Mouse (Mus musculus) olfactory bulb, adult 2 months (tissue): ENCODE data around the gene Gm10097. TPM values are rescaled to one million over a fixed set of nuclear protein-coding genes. Genes with fewer than 3 reads are reported as not detected.

Experiments used
- H3K27ac ChIP-seq: fragments of 200-500 bp; 2 replicates; pipeline ENCODE4 v1.5.1; 2012; ENCODE audit warnings: low read depth, low read length; ENCODE audit not compliant: insufficient read depth
- H3K4me1 ChIP-seq: fragments of 200-500 bp; 2 replicates; pipeline ENCODE4 v1.6.1; 2012; ENCODE audit warnings: low read length; ENCODE audit not compliant: control insufficient read depth, insufficient read depth
- H3K4me3 ChIP-seq: fragments of 200-500 bp; 2 replicates; pipeline ENCODE4 v1.5.1; 2012; ENCODE audit warnings: mild to moderate bottlenecking, low read depth, low read length, moderate library complexity; ENCODE audit not compliant: insufficient read depth
- CTCF ChIP-seq: fragments of 200-500 bp; IDR thresholded peaks from 2 replicates; pipeline ENCODE4 v1.5.1; 2012; ENCODE audit warnings: low read depth, mild to moderate bottlenecking, low read length, moderate library complexity; ENCODE audit not compliant: insufficient read depth
- POLR2A ChIP-seq: fragments of 200-500 bp; IDR thresholded peaks from 2 replicates; pipeline ENCODE4 v1.6.1; 2012; ENCODE audit warnings: mild to moderate bottlenecking, low read depth, low read length, moderate library complexity; ENCODE audit not compliant: insufficient read depth
- WGBS: fragments of 180-500 bp; shearing (Covaris S2); methylation state at CpG from one replicate; pipeline ENCODE4 v1.1.7; 2018; 5-methylcytosine and 5-hydroxymethylcytosine counted together
- polyA plus RNA-seq: library from polyadenylated mRNA; stranded (reverse); fragments of >200 nt; gene quantifications from 2 replicates; pipeline ENCODE4 v1.2.4, GENCODE M21; 2012; ENCODE audit warnings: low replicate concordance; ENCODE audit not compliant: missing spikeins, insufficient read depth, insufficient read length

The Gm10097 gene
- polyA plus RNA-seq, 1 experiment = not detected

GRCm38 (mm10) chr10:5072054-5072453 lies 3.1 kb downstream of the Gm10097 start:
- WGBS = 86% methylated on average over 8 of the region's 8 CpGs
- no peak overlapping the region for H3K27ac ChIP-seq
- H3K4me3 ChIP-seq = no peak overlapping the region
- TF ChIP-seq CTCF = no peak
- no peak for TF ChIP-seq POLR2A
- H3K4me1 ChIP-seq = peaks cover 4% of the 10 kb centered on the region; the same call in 1 of the 2 replicates

GRCm38 (mm10) chr10:5075724-5076123 lies 6.7 kb downstream of the Gm10097 start:
- Histone ChIP-seq H3K27ac (no peak overlapping the region), H3K4me3 (no peak overlapping the region), H3K4me1 (peaks cover 3% of the 10 kb centered on the region)
- TF ChIP-seq CTCF (no peak), POLR2A (no peak)
- WGBS = 76% methylated on average over 7 of the region's 7 CpGs

- no peak overlapping the region for H3K4me3 ChIP-seq
- TF ChIP-seq CTCF (no peak), POLR2A (no peak)
- 22% methylated on average over 9 of the region's 9 CpGs for WGBS
These were observed 11.0 kb downstream of the Gm10097 start for GRCm38 (mm10) chr10:5079945-5080468.

GRCm38 (mm10) chr10:5083716-5084115 lies 14.7 kb downstream of the Gm10097 start:
- 70% methylated on average over 6 of the region's 6 CpGs for WGBS
- H3K27ac ChIP-seq = no peak overlapping the region

More at GRCm38 (mm10) chr10:5079945-5080468, 11.0 kb downstream of the Gm10097 start:
- H3K27ac ChIP-seq = no peak overlapping the region
- H3K4me1 ChIP-seq = peaks cover 5% of the 10 kb centered on the region

GRCm38 (mm10) chr10:5085792-5086191 lies 16.8 kb downstream of the Gm10097 start:
- Histone ChIP-seq H3K27ac (no peak overlapping the region), H3K4me3 (no peak overlapping the region), H3K4me1 (peaks cover 2% of the 10 kb centered on the region; the same call in 1 of the 2 replicates)
- 85% methylated on average over 5 of the region's 5 CpGs for WGBS
- TF ChIP-seq POLR2A = no peak
- TF ChIP-seq CTCF = no peak

More at GRCm38 (mm10) chr10:5083716-5084115, 14.7 kb downstream of the Gm10097 start:
- no peak for TF ChIP-seq POLR2A
- no peak for TF ChIP-seq CTCF
- no peak overlapping the region for H3K4me3 ChIP-seq
- H3K4me1 ChIP-seq = peaks cover 5% of the 10 kb centered on the region

GRCm38 (mm10) chr10:5086329-5086728 lies 17.3 kb downstream of the Gm10097 start:
- no peak for TF ChIP-seq CTCF
- TF ChIP-seq POLR2A = no peak

GRCm38 (mm10) chr10:5087336-5087735 lies 18.3 kb downstream of the Gm10097 start:
- no peak overlapping the region for H3K27ac ChIP-seq
- 89% methylated on average over 7 of the region's 7 CpGs for WGBS
- peaks cover 2% of the 10 kb centered on the region; the same call in 1 of the 2 replicates for H3K4me1 ChIP-seq
- H3K4me3 ChIP-seq = no peak overlapping the region
- no peak for TF ChIP-seq CTCF
- no peak for TF ChIP-seq POLR2A

More at GRCm38 (mm10) chr10:5086329-5086728, 17.3 kb downstream of the Gm10097 start:
- Histone ChIP-seq H3K4me1 (peaks cover 2% of the 10 kb centered on the region; the same call in 1 of the 2 replicates), H3K4me3 (no peak overlapping the region), H3K27ac (no peak overlapping the region)
- 92% methylated on average over 6 of the region's 6 CpGs for WGBS

GRCm38 (mm10) chr10:5089133-5089532 lies 20.1 kb downstream of the Gm10097 start:
- H3K27ac ChIP-seq = no peak overlapping the region
- no peaks in the 10 kb centered on the region for H3K4me1 ChIP-seq
- 75% methylated on average over 4 of the region's 4 CpGs for WGBS
- TF ChIP-seq CTCF (no peak), POLR2A (no peak)
- no peak overlapping the region for H3K4me3 ChIP-seq

- Histone ChIP-seq H3K27ac (no peak overlapping the region), H3K4me3 (no peak overlapping the region), H3K4me1 (no peaks in the 10 kb centered on the region)
- TF ChIP-seq CTCF (no peak), POLR2A (no peak)
- 42% methylated on average over 10 of the region's 10 CpGs for WGBS
These were observed 28.2 kb downstream of the Gm10097 start for GRCm38 (mm10) chr10:5096996-5097753.

GRCm38 (mm10) chr10:5097754-5098137 lies 28.8 kb downstream of the Gm10097 start:
- Histone ChIP-seq H3K4me1 (no peaks in the 10 kb centered on the region), H3K4me3 (no peak overlapping the region), H3K27ac (no peak overlapping the region)
- no peak for TF ChIP-seq CTCF
- no peak for TF ChIP-seq POLR2A
- 61% methylated on average over 2 of the region's 2 CpGs for WGBS
